Mouse (Mus musculus): ENCODE measurements around the gene Becn1. TPM values are rescaled to one million over a fixed set of nuclear protein-coding genes. Genes with fewer than 3 reads are reported as not detected.

Becn1 gene
- total and polyA plus RNA-seq, 3 experiments: 122 to 167 TPM; not detected in 1

DNA sequence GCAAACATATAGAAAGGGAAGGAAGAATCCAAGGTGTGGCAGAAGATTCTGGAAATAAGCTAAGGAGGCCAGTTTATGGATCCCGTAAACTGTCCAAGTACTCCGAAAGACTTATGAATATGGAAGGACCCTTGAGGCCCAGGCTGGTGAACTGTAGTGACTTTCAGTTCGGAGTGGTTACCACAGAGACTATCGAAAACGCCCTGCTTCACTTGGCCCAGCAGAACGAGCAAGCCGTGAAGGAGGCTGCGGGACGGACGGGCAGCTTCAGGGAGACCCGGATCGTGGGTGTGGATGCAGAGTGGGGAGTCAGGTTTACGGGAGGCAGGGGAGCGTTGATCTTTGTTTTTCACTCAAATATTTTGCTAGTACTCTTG is 22.9 kb downstream of the Becn1 start:
- Histone ChIP-seq H3K27me3 (ENCODE audit: control insufficient read depth in 1 of 2, insufficient read depth in 2 of 2, low read length in 2 of 2) (no peaks in the 10 kb centered on the region), H3K36me3 (ENCODE audit: control insufficient read depth in 1 of 2, insufficient read depth in 2 of 2, low read length in 2 of 2) (peaks cover 0 to 13% of the 10 kb centered on the region in 2 experiments; a peak in 2 of 4 replicates), H3K9ac (ENCODE audit: control insufficient read depth, low read depth, low read length, poor library complexity, severe bottlenecking) (peak overlapping the region; percentile 0; the same call in 1 of the 2 replicates), H3K9me3 (replicated peaks; ENCODE audit: insufficient read depth, low read length) (no peaks in the 10 kb centered on the region), H3K27ac (ENCODE audit: control insufficient read depth, low read depth, low read length) (no peak overlapping the region), H3K4me3 (ENCODE audit: control insufficient read depth in 1 of 2, insufficient read depth in 1 of 2, low read depth in 2 of 2, low read length in 2 of 2) (0 out of 4 replicates have a peak overlapping the region, but pooled peaks of 1 of the 2 experiments have one; percentile 1), H3K4me1 (ENCODE audit: control insufficient read depth in 1 of 2, insufficient read depth in 2 of 2, low read length in 2 of 2) (peaks cover 0 to 18% of the 10 kb centered on the region in 2 experiments; a peak in 3 of 4 replicates), H3K79me2 (ENCODE audit: control insufficient read depth, insufficient read depth, low read length, poor library complexity) (peaks cover 15% of the 10 kb centered on the region)
- TF ChIP-seq POLR2AphosphoS5 (IDR thresholded peaks at IDR 0.05; ENCODE audit: borderline replicate concordance, low read depth, low read length) (no peak), TAL1 (IDR thresholded peaks at IDR 0.05; ENCODE audit: low read length) (no peak)
- no peak for DNase-seq (ENCODE audit: low read depth, low spot score)

DNA sequence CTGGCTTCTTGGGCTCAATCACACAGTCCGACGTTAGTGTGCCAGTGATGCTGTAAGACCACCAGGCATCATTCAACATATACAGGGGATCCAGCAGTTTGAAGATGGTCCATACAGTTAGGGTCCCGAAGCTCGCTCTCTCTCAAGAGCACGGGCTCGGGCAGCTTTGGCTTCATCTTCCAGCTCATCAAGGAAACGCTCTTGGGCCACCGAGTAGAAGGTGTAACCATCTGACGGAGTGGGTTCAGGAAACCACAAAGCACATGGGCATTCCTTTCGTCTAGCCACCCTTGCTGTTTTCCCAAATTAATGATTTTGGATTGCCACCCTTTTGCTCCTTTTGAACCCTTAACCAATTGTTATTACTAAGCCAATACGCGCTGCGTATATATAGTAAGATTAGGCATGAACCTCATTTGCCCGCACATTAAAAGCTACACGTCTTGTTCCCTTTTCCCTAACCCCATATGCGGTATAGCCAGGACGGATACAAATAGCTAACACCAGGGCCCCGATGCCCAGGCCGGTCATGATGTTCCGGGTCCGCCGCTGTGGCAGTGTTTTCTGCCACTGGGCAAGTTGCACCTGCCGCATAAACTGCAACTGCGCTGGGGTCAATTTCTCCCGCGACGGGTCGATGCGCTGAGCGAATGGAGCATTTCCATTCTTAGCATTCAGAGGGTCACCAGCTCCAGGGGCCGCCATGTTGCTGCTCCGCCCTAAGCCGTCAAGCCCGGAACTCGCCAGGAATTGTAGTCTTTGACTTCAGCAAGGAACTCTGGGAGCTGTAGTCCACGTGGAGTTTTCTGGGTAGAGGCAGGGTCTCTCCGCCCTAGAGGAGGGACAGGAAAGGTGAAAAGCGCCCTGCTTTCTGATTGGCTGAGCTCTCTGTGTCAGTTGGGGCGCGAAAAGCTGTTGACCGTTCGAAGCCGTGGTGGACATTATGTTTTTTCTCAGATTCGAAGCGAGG is 23.6 kb downstream of the Becn1 start, which contains the start of the genes Cntd1 and Coa3:
Cntd1 (plus strand) TSS at position 790 of the 970 bp plus-strand sequence.
Coa3 (minus strand) TSS at position 892 of the 970 bp plus-strand sequence.
- Histone ChIP-seq H3K4me3 (ENCODE audit: control insufficient read depth in 1 of 2, insufficient read depth in 1 of 2, low read depth in 2 of 2, low read length in 2 of 2) (peak within 1 kb of the TSS; percentile 76 to 80), H3K36me3 (ENCODE audit: control insufficient read depth in 1 of 2, insufficient read depth in 2 of 2, low read length in 2 of 2) (peaks cover 0 to 13% of the 10 kb centered on the region in 2 experiments; a peak in 2 of 4 replicates), H3K4me1 (ENCODE audit: control insufficient read depth in 1 of 2, insufficient read depth in 2 of 2, low read length in 2 of 2) (peaks cover 0 to 18% of the 10 kb centered on the region in 2 experiments; a peak in 3 of 4 replicates), H3K27ac (ENCODE audit: control insufficient read depth, low read depth, low read length) (peak within 1 kb of the TSS; percentile 69), H3K27me3 (ENCODE audit: control insufficient read depth in 1 of 2, insufficient read depth in 2 of 2, low read length in 2 of 2) (no peaks in the 10 kb centered on the region), H3K79me2 (ENCODE audit: control insufficient read depth, insufficient read depth, low read length, poor library complexity) (peaks cover 15% of the 10 kb centered on the region), H3K9ac (ENCODE audit: control insufficient read depth, low read depth, low read length, poor library complexity, severe bottlenecking) (peak within 1 kb of the TSS; percentile 79), H3K9me3 (replicated peaks; ENCODE audit: insufficient read depth, low read length) (no peaks in the 10 kb centered on the region)
- peak; percentile 98 for DNase-seq (ENCODE audit: low read depth, low spot score)
- peak; percentile 99 for TF ChIP-seq HCFC1 (IDR thresholded peaks at IDR 0.05; ENCODE audit: low read depth, low read length)
- peak; percentile 87 for TF ChIP-seq KAT2A (conservative IDR thresholded peaks at IDR 0.05; ENCODE audit: low read depth, low read length)
- peak; percentile 68; the same call in 1 of the 2 replicates for TF ChIP-seq MXI1 (IDR thresholded peaks at IDR 0.05; ENCODE audit: low read depth, low read length)
- TF ChIP-seq MYC (IDR thresholded peaks at IDR 0.05; ENCODE audit: low read depth, low read length): peak; percentile 75
- TF ChIP-seq MYB (IDR thresholded peaks at IDR 0.05; ENCODE audit: low read depth, low read length): peak; percentile 81
- no peak for TF ChIP-seq ZKSCAN1 (IDR thresholded peaks at IDR 0.05; ENCODE audit: low read depth, low read length)
- no peak for TF ChIP-seq RAD21 (IDR thresholded peaks at IDR 0.05; ENCODE audit: low read depth, low read length)
- TF ChIP-seq NELFE (IDR thresholded peaks at IDR 0.05; ENCODE audit: low read depth, low read length): peak; percentile 74
- no peak for TF ChIP-seq JUND (IDR thresholded peaks at IDR 0.05; ENCODE audit: low read depth, low read length)
- peak; percentile 67 for TF ChIP-seq TCF12 (IDR thresholded peaks at IDR 0.05; ENCODE audit: low read depth, low read length)
- TF ChIP-seq SIN3A (IDR thresholded peaks at IDR 0.05; ENCODE audit: low read length): peak; percentile 88; the same call in 1 of the 2 replicates
- TF ChIP-seq ZNF384 (IDR thresholded peaks at IDR 0.05; ENCODE audit: low read depth, low read length): no peak
- TF ChIP-seq RCOR1 (IDR thresholded peaks at IDR 0.05; ENCODE audit: low read depth, low read length): no peak
- TF ChIP-seq CTCF (IDR thresholded peaks at IDR 0.05 in 2 of 3, conservative IDR thresholded peaks at IDR 0.05 in 1 of 3; ENCODE audit: control insufficient read depth in 1 of 3, insufficient read depth in 1 of 3, low read depth in 2 of 3, low read length in 3 of 3, poor library complexity in 1 of 3, severe bottlenecking in 1 of 3): no peak
- peak; percentile 72 for TF ChIP-seq USF1 (IDR thresholded peaks at IDR 0.05; ENCODE audit: low read depth, low read length)
- TF ChIP-seq CHD2 (IDR thresholded peaks at IDR 0.05; ENCODE audit: low read length): no peak
- no peak; the same call in 1 of the 2 replicates for TF ChIP-seq ZMIZ1 (IDR thresholded peaks at IDR 0.05; ENCODE audit: low read depth, low read length)
- no peak for TF ChIP-seq MEF2A (IDR thresholded peaks at IDR 0.05; ENCODE audit: extremely low read depth, insufficient replicate concordance, low read depth, low read length, poor library complexity, severe bottlenecking)
- TF ChIP-seq ZC3H11A (IDR thresholded peaks at IDR 0.05; ENCODE audit: low read depth, low read length): no peak
- TF ChIP-seq GATA1 (IDR thresholded peaks at IDR 0.05; ENCODE audit: low read depth, low read length): no peak
- TF ChIP-seq BHLHE40 (IDR thresholded peaks at IDR 0.05; ENCODE audit: borderline replicate concordance, low read depth, low read length): no peak
- no peak for TF ChIP-seq SMC3 (IDR thresholded peaks at IDR 0.05; ENCODE audit: low read depth, low read length)
- no peak for TF ChIP-seq USF2 (IDR thresholded peaks at IDR 0.05; ENCODE audit: borderline replicate concordance in 1 of 2, insufficient read depth in 1 of 2, low read depth in 1 of 2, low read length in 2 of 2)
- peak; percentile 88 for TF ChIP-seq TBP (IDR thresholded peaks at IDR 0.05; ENCODE audit: low read depth, low read length)
- TF ChIP-seq NRF1 (IDR thresholded peaks at IDR 0.05; ENCODE audit: insufficient read depth, low read depth, low read length, poor library complexity, severe bottlenecking): peak; percentile 20; the same call in 1 of the 2 replicates
- no peak for TF ChIP-seq TAL1 (IDR thresholded peaks at IDR 0.05; ENCODE audit: low read length)
- TF ChIP-seq POLR2AphosphoS2 (IDR thresholded peaks at IDR 0.05; ENCODE audit: low read length): peak; percentile 85
